21 mouse cellular contexts compared by ENCODE assay signal in the genomic region with DNA sequence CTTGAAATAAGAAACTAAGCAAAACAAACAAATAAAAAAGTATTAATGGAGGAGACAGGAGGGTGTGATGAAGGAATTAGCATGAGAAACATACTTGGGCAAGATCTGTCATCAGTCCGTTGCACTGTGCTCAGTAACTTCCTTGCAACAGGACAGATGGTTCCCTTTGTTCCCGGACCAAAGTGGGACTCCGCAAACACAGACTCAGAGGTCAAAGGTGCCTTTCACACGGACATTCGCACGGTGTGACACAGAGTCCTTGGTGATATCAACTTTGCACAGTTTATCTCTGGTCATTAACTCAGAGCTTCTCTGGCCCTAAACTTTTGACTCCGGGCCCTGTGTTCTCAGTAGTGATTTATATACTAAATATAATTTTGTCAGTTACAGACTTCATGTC.
A peak's percentile ranks its signal among the peaks of the same experiment; 100 is the strongest.
DNase-seq lines count a peak whose midpoint lies in the region; ATAC-seq and TF ChIP-seq lines count a peak whose summit lies in the region.
"Had no signal": no experiment of that assay in that cellular context is flagged by ENCODE, and none has a peak within 500 bp of the region (broad histone marks: within the 10 kb centered on the region; RNA-seq: fewer than 3 reads in every experiment).

No protein-coding gene starts in this region.

- peak; percentile 45; the same call in 1 of the 2 replicates for ATAC-seq in liver, postnatal 0 days
- ATAC-seq: forebrain, embryonic 14.5 days had no signal

- H3K4me3 ChIP-seq in liver, adult 2 months (ENCODE audit: insufficient read depth, low read depth, low read length): no peak overlapping the region
- no peak overlapping the region for H3K4me3 ChIP-seq in liver, postnatal 0 days (ENCODE audit: low read depth, low read length)
- H3K4me3 ChIP-seq: embryonic facial prominence, embryonic 15.5 days; erythroblast, embryonic 14.5 days; forebrain, embryonic 10.5 days; heart, embryonic 13.5 days; hindbrain, embryonic 15.5 days had no signal

- no peak overlapping the region for H3K27ac ChIP-seq in liver, adult 2 months (replicated peaks; ENCODE audit: insufficient read depth, low read depth, low read length)
- no peak overlapping the region for H3K27ac ChIP-seq in liver, postnatal 0 days (ENCODE audit: low read depth)
- H3K27ac ChIP-seq: embryonic facial prominence, embryonic 15.5 days; forebrain, embryonic 10.5 days; heart, embryonic 13.5 days; hindbrain, embryonic 15.5 days had no signal

- H3K36me3 ChIP-seq in liver, adult 2 months (ENCODE audit: control insufficient read depth, insufficient read depth, low read length): peaks cover 4% of the 10 kb centered on the region; the same call in 1 of the 2 replicates
- 0 out of 2 replicates have a peak, but pooled peaks cover 2% of the 10 kb centered on the region for H3K36me3 ChIP-seq in liver, postnatal 0 days (replicated peaks; ENCODE audit: insufficient read depth, low read length)

- no peaks in the 10 kb centered on the region for H3K27me3 ChIP-seq in liver, adult 2 months (ENCODE audit: control insufficient read depth, insufficient read depth, low read length)
- H3K27me3 ChIP-seq in liver, postnatal 0 days (ENCODE audit: insufficient read depth, low read length): no peaks in the 10 kb centered on the region
- H3K27me3 ChIP-seq: embryonic facial prominence, embryonic 15.5 days; heart, embryonic 13.5 days; hindbrain, embryonic 15.5 days had no signal

- TF ChIP-seq POLR2A in liver, adult 2 months (IDR thresholded peaks at IDR 0.05; ENCODE audit: extremely low read depth, insufficient read depth, low read length): no peak

- no peaks in the 10 kb centered on the region for H3K4me1 ChIP-seq in liver, adult 2 months (ENCODE audit: control insufficient read depth, insufficient read depth, low read length)
- no peaks in the 10 kb centered on the region for H3K4me1 ChIP-seq in liver, postnatal 0 days (ENCODE audit: insufficient read depth)
- H3K4me1 ChIP-seq: embryonic facial prominence, embryonic 15.5 days; forebrain, embryonic 10.5 days; heart, embryonic 13.5 days; hindbrain, embryonic 15.5 days had no signal

- TF ChIP-seq CTCF in liver, adult 2 months (IDR thresholded peaks at IDR 0.05; ENCODE audit: low read depth, low read length): no peak
- no peak for TF ChIP-seq CTCF in liver, postnatal 0 days (IDR thresholded peaks at IDR 0.05; ENCODE audit: low read depth)

- H3K4me2 ChIP-seq in liver, postnatal 0 days (ENCODE audit: low read depth, low read length): no peak overlapping the region
- H3K4me2 ChIP-seq: embryonic facial prominence, embryonic 15.5 days; heart, embryonic 13.5 days; hindbrain, embryonic 15.5 days had no signal

- H3K79me2 ChIP-seq in liver, adult 2 months (ENCODE audit: control insufficient read depth, insufficient read depth, low read length): no peaks in the 10 kb centered on the region

- no peak overlapping the region for H3K9ac ChIP-seq in liver, adult 2 months (ENCODE audit: low read depth, low read length)
- no peak overlapping the region for H3K9ac ChIP-seq in liver, postnatal 0 days (replicated peaks)
- H3K9ac ChIP-seq: embryonic facial prominence, embryonic 15.5 days; heart, embryonic 13.5 days; hindbrain, embryonic 15.5 days had no signal

- DNase-seq in liver, adult 2 months (ENCODE audit: extremely low read depth, low read depth, low spot score): peak; percentile 18
- DNase-seq in liver: no peak
- DNase-seq in retina, postnatal 1 day: peak; percentile 21
- DNase-seq in retina, embryonic 14.5 days (ENCODE audit: low spot score): no peak
- peak; percentile 63 for DNase-seq in embryo, embryonic 10.5 days (ENCODE audit: low spot score)
- DNase-seq in liver, postnatal 0 days: no peak
- no peak for DNase-seq in ovary, postnatal 36 days (ENCODE audit: low spot score)
- no peak for DNase-seq in thymus, postnatal 0 days (ENCODE audit: low spot score)
- DNase-seq: adrenal gland, postnatal 10 days; cerebellum, adult 11 months; cerebellum, adult 8-10 months; cerebellum, postnatal 14 days; gastrocnemius, postnatal 36 days; heart, adult 11 months; heart, postnatal 36 days had no signal

- H3K9me3 ChIP-seq in liver, postnatal 0 days (ENCODE audit: low read length): peaks cover 3% of the 10 kb centered on the region; the same call in 1 of the 2 replicates
- H3K9me3 ChIP-seq: hindbrain, embryonic 15.5 days had no signal

- no peak for TF ChIP-seq EP300 in liver, postnatal 0 days (IDR thresholded peaks at IDR 0.05; ENCODE audit: low read depth)

- WGBS in liver, adult 2 months: 34% methylated on average over 7 of the region's 7 CpGs
- WGBS in liver, postnatal 0 days (ENCODE audit: insufficient replicate concordance): 53% methylated on average over 7 of the region's 7 CpGs

Comparison
In these comparisons a context has a peak if more than half of its experiments do, and no peak if none do; other contexts are left out.
1. DNase-seq: peak in liver, adult 2 months (single experiment), retina, postnatal 1 day (single experiment) and embryo, embryonic 10.5 days (single experiment); none in liver (single experiment), retina, embryonic 14.5 days (single experiment), liver, postnatal 0 days (single experiment), ovary, postnatal 36 days (single experiment) and thymus, postnatal 0 days (single experiment).